Mouse (Mus musculus) brain, embryonic 14.5 days (tissue): ENCODE measurements at regions not wholly inside any gene's neighbourhood (a gene's known extent, or its start where the extent isn't known, plus 50 kb on each side); places are given as distances from the start of the nearest gene placed in this dataset.

ENCODE experiments used
- DNase-seq: peaks from one replicate; pipeline ENCODE4 v3.0.0-alpha.2; 2011; ENCODE audit warnings: low read depth
- CTCF ChIP-seq: fragments of 200-500 bp; IDR thresholded peaks from 2 replicates; pipeline ENCODE4 v1.5.1; 2012; ENCODE audit warnings: inconsistent platforms, mild to moderate bottlenecking, moderate library complexity, borderline replicate concordance; ENCODE audit not compliant: insufficient read depth, insufficient read length; ENCODE audit errors: extremely low read depth
- POLR2A ChIP-seq: fragments of 200-500 bp; IDR thresholded peaks from 2 replicates; pipeline ENCODE4 v1.6.1; 2012; ENCODE audit warnings: mild to moderate bottlenecking, inconsistent platforms, borderline replicate concordance; ENCODE audit not compliant: poor library complexity, insufficient read depth, insufficient read length, severe bottlenecking; ENCODE audit errors: extremely low read depth

- no peak for TF ChIP-seq POLR2A
- no peak for TF ChIP-seq CTCF
- DNase-seq, result no peak
These were observed 77.0 kb downstream of the Irs2 start for GRCm38 (mm10) chr8:10931266-10931665.

GRCm38 (mm10) chr8:10928836-10929235, 79.4 kb downstream of the Irs2 start:
- DNase-seq, result no peak
- TF ChIP-seq CTCF (no peak), POLR2A (no peak)

GRCm38 (mm10) chr8:10928342-10928794, 79.9 kb downstream of the Irs2 start:
- DNase-seq, result peak; percentile 89
- TF ChIP-seq CTCF (no peak), POLR2A (no peak)

GRCm38 (mm10) chr8:10927187-10927586, 81.1 kb downstream of the Irs2 start:
- TF ChIP-seq POLR2A (no peak), CTCF (no peak)
- DNase-seq, result no peak

GRCm38 (mm10) chr8:10926518-10926915, 81.7 kb downstream of the Irs2 start:
- DNase-seq, result peak; percentile 59

GRCm38 (mm10) chr8:10925582-10926517, 82.4 kb downstream of the Irs2 start:
- TF ChIP-seq POLR2A, result no peak
- TF ChIP-seq CTCF, result no peak
- peak; percentile 86 for DNase-seq

More at GRCm38 (mm10) chr8:10926518-10926915, 81.7 kb downstream of the Irs2 start:
- TF ChIP-seq POLR2A (no peak), CTCF (no peak)

- peak; percentile 95 for DNase-seq
- TF ChIP-seq POLR2A (no peak), CTCF (no peak)
These were observed 83.6 kb downstream of the Irs2 start for GRCm38 (mm10) chr8:10924526-10925199.

GRCm38 (mm10) chr8:10924001-10924490, 84.2 kb downstream of the Irs2 start:
- TF ChIP-seq POLR2A (no peak), CTCF (no peak)
- DNase-seq, result no peak

- no peak for DNase-seq
- TF ChIP-seq CTCF (no peak), POLR2A (no peak)
These were observed 84.9 kb downstream of the Irs2 start for GRCm38 (mm10) chr8:10923071-10924000.

GRCm38 (mm10) chr8:10922209-10923030, 85.8 kb downstream of the Irs2 start:
- TF ChIP-seq POLR2A, result no peak
- no peak for TF ChIP-seq CTCF
- DNase-seq, result peak; percentile 73
